Mouse (Mus musculus): ENCODE measurements around the gene Spo11. TPM values are rescaled to one million over a fixed set of nuclear protein-coding genes. Genes with fewer than 3 reads are reported as not detected.

Spo11 gene
- polyA plus RNA-seq, 1 experiment from 2014 or later = 0.43 TPM

DNA sequence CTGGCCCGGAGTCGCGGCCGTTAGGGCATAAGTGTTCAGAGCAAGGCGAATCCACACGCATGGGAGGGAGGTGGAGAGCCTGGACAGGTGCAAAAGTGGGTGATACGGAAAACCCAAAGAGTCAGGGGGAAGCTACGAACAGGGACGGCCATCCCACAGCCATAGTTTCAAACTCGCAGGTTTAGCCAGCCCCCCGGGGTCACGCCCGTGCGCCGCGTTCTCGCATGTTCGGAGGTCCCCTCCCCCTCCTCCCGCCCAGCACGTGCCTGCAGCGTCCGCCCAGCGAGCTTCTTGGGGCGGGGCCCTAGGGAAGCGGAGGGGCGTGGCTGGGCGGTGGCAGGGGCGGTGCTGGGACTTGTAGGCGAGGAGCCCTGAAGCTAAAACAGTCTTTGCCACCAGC is 42.3 kb downstream of the Spo11 start:
- ATAC-seq (ENCODE audit: low read depth) = peak; percentile 64
- no peaks in the 10 kb centered on the region for H3K9me3 ChIP-seq
- H3K36me3 ChIP-seq = peaks cover 20% of the 10 kb centered on the region
- peaks cover 42% of the 10 kb centered on the region for H3K27me3 ChIP-seq
- H3K9ac ChIP-seq = peak overlapping the region; percentile 61
- peaks cover 45% of the 10 kb centered on the region for H3K4me1 ChIP-seq (replicated peaks)
- no peak overlapping the region for H3K27ac ChIP-seq (replicated peaks)
- H3K4me2 ChIP-seq = peak overlapping the region; percentile 64
- H3K4me3 ChIP-seq = peak overlapping the region; percentile 33
- WGBS = 0% methylated on average over 28 of the region's 29 CpGs

DNA sequence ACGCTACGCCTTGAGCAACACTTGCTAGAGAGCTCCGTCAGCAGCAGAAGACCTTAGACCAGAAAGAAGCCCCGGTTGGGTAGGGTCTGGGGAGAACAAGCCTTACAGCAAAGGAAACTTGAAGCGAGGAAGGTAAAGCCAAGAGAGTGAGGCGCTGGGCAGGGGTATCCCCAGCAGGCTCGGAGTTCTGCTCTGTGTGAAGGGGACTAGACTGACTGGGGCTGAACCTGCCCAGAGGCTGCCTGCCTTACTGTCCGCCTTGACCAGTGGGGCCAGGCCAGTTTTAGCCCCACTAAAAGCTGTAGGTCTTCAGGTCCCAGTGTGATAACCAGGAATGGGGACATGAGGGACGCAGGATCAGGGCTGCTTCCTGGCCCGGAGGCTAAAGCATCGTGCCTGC is 42.9 kb downstream of the Spo11 start, which contains the start of gene Rbm38:
Rbm38 (plus strand) TSS at position 69 of the 400 bp plus-strand sequence.
- Histone ChIP-seq H3K4me2 (peak within 1 kb of the TSS; percentile 94), H3K9ac (peak within 1 kb of the TSS; percentile 61)
- 30% methylated on average over 11 of the region's 11 CpGs for WGBS

GRCm38 (mm10) chr2:173021633-173022055 is 44.1 kb downstream of the Spo11 start:
- Histone ChIP-seq H3K9me3 (no peaks in the 10 kb centered on the region), H3K4me3 (peak overlapping the region; percentile 84), H3K9ac (peak overlapping the region; percentile 84), H3K36me3 (peaks cover 6% of the 10 kb centered on the region; the same call in 1 of the 2 replicates), H3K4me1 (replicated peaks) (peaks cover 64% of the 10 kb centered on the region), H3K27me3 (peaks cover 42% of the 10 kb centered on the region), H3K27ac (replicated peaks) (peak overlapping the region; percentile 74), H3K4me2 (peak overlapping the region; percentile 94)
- peak; percentile 78 for ATAC-seq (ENCODE audit: low read depth)
- WGBS = 1% methylated on average over 50 of the region's 54 CpGs

More for the DNA sequence above, 42.9 kb downstream of the Spo11 start, which contains the start of gene Rbm38:
- peak within 1 kb of the TSS; percentile 84 for H3K4me3 ChIP-seq
- H3K4me1 ChIP-seq (replicated peaks) = peaks cover 52% of the 10 kb centered on the region
- peaks cover 14% of the 10 kb centered on the region for H3K36me3 ChIP-seq
- ATAC-seq (ENCODE audit: low read depth) = no peak
- peaks cover 42% of the 10 kb centered on the region for H3K27me3 ChIP-seq
- no peaks in the 10 kb centered on the region for H3K9me3 ChIP-seq
- no peak within 1 kb of the TSS for H3K27ac ChIP-seq (replicated peaks)

GRCm38 (mm10) chr2:173022056-173022681 is 44.7 kb downstream of the Spo11 start:
- Histone ChIP-seq H3K9me3 (no peaks in the 10 kb centered on the region), H3K27me3 (peaks cover 36% of the 10 kb centered on the region), H3K9ac (peak overlapping the region; percentile 84), H3K27ac (replicated peaks) (peak overlapping the region; percentile 74), H3K36me3 (peaks cover 4% of the 10 kb centered on the region; the same call in 1 of the 2 replicates), H3K4me3 (peak overlapping the region; percentile 84), H3K4me2 (peak overlapping the region; percentile 94), H3K4me1 (replicated peaks) (peaks cover 69% of the 10 kb centered on the region)
- WGBS = under 1% methylated on average over 51 of the region's 51 CpGs
- ATAC-seq (ENCODE audit: low read depth) = peak; percentile 45

GRCm38 (mm10) chr2:173022813-173023212 is 45.3 kb downstream of the Spo11 start:
- peak overlapping the region; percentile 84 for H3K4me3 ChIP-seq
- WGBS = 21% methylated on average over 10 of the region's 10 CpGs

GRCm38 (mm10) chr2:173023371-173023851 is 45.9 kb downstream of the Spo11 start:
- peak overlapping the region; percentile 84 for H3K4me3 ChIP-seq
- no peak overlapping the region for H3K27ac ChIP-seq (replicated peaks)
- no peak for ATAC-seq (ENCODE audit: low read depth)

More at GRCm38 (mm10) chr2:173022813-173023212, 45.3 kb downstream of the Spo11 start:
- H3K36me3 ChIP-seq = peaks cover 6% of the 10 kb centered on the region
- H3K9ac ChIP-seq = peak overlapping the region; percentile 84
- peaks cover 75% of the 10 kb centered on the region for H3K4me1 ChIP-seq (replicated peaks)
- no peaks in the 10 kb centered on the region for H3K9me3 ChIP-seq
- peak overlapping the region; percentile 94 for H3K4me2 ChIP-seq
- no peak overlapping the region for H3K27ac ChIP-seq (replicated peaks)
- no peak for ATAC-seq (ENCODE audit: low read depth)
- H3K27me3 ChIP-seq = peaks cover 31% of the 10 kb centered on the region

GRCm38 (mm10) chr2:173023966-173024365 is 46.5 kb downstream of the Spo11 start:
- peaks cover 77% of the 10 kb centered on the region for H3K4me1 ChIP-seq (replicated peaks)
- no peak overlapping the region for H3K27ac ChIP-seq (replicated peaks)
- peaks cover 20% of the 10 kb centered on the region for H3K27me3 ChIP-seq
- H3K36me3 ChIP-seq = peaks cover 15% of the 10 kb centered on the region
- ATAC-seq (ENCODE audit: low read depth) = no peak
- 77% methylated on average over 4 of the region's 4 CpGs for WGBS
- H3K9me3 ChIP-seq = no peaks in the 10 kb centered on the region
- H3K4me3 ChIP-seq = peak overlapping the region; percentile 84
- H3K9ac ChIP-seq = 0 out of 2 replicates have a peak overlapping the region, but pooled peaks have one; percentile 38
- peak overlapping the region; percentile 94 for H3K4me2 ChIP-seq

More at GRCm38 (mm10) chr2:173023371-173023851, 45.9 kb downstream of the Spo11 start:
- Histone ChIP-seq H3K9ac (peak overlapping the region; percentile 84), H3K27me3 (peaks cover 25% of the 10 kb centered on the region), H3K4me2 (peak overlapping the region; percentile 94), H3K36me3 (peaks cover 11% of the 10 kb centered on the region), H3K4me1 (replicated peaks) (peaks cover 81% of the 10 kb centered on the region), H3K9me3 (no peaks in the 10 kb centered on the region)
- 88% methylated on average over 7 of the region's 7 CpGs for WGBS

- Histone ChIP-seq H3K9ac (peak overlapping the region; percentile 38; the same call in 1 of the 2 replicates), H3K9me3 (no peaks in the 10 kb centered on the region), H3K36me3 (peaks cover 20% of the 10 kb centered on the region), H3K4me1 (replicated peaks) (peaks cover 74% of the 10 kb centered on the region), H3K27ac (replicated peaks) (no peak overlapping the region), H3K27me3 (peaks cover 15% of the 10 kb centered on the region), H3K4me3 (0 out of 2 replicates have a peak overlapping the region, but pooled peaks have one; percentile 84), H3K4me2 (peak overlapping the region; percentile 94)
- 72% methylated on average over 8 of the region's 8 CpGs for WGBS
- ATAC-seq (ENCODE audit: low read depth) = no peak
Measured at GRCm38 (mm10) chr2:173024392-173024791, 46.9 kb downstream of the Spo11 start.

GRCm38 (mm10) chr2:173024938-173025337 is 47.4 kb downstream of the Spo11 start:
- Histone ChIP-seq H3K9ac (peak overlapping the region; percentile 9; the same call in 1 of the 2 replicates), H3K27ac (replicated peaks) (peak overlapping the region; percentile 28; the same call in 1 of the 2 replicates), H3K4me2 (peak overlapping the region; percentile 94; the same call in 1 of the 2 replicates), H3K9me3 (no peaks in the 10 kb centered on the region), H3K36me3 (peaks cover 25% of the 10 kb centered on the region), H3K4me3 (0 out of 2 replicates have a peak overlapping the region, but pooled peaks have one; percentile 10), H3K27me3 (peaks cover 11% of the 10 kb centered on the region), H3K4me1 (replicated peaks) (peaks cover 69% of the 10 kb centered on the region)
- WGBS = 20% methylated on average over 4 of the region's 4 CpGs
- no peak for ATAC-seq (ENCODE audit: low read depth)

GRCm38 (mm10) chr2:173026286-173026685 is 48.8 kb downstream of the Spo11 start:
- no peaks in the 10 kb centered on the region for H3K9me3 ChIP-seq
- no peak overlapping the region for H3K9ac ChIP-seq
- H3K36me3 ChIP-seq = peaks cover 38% of the 10 kb centered on the region
- peaks cover 62% of the 10 kb centered on the region for H3K4me1 ChIP-seq (replicated peaks)
- H3K27ac ChIP-seq (replicated peaks) = no peak overlapping the region
- ATAC-seq (ENCODE audit: low read depth) = no peak
- H3K4me2 ChIP-seq = no peak overlapping the region
- 88% methylated on average over 5 of the region's 5 CpGs for WGBS
- no peak overlapping the region for H3K4me3 ChIP-seq
- H3K27me3 ChIP-seq = peaks cover 1% of the 10 kb centered on the region

DNA sequence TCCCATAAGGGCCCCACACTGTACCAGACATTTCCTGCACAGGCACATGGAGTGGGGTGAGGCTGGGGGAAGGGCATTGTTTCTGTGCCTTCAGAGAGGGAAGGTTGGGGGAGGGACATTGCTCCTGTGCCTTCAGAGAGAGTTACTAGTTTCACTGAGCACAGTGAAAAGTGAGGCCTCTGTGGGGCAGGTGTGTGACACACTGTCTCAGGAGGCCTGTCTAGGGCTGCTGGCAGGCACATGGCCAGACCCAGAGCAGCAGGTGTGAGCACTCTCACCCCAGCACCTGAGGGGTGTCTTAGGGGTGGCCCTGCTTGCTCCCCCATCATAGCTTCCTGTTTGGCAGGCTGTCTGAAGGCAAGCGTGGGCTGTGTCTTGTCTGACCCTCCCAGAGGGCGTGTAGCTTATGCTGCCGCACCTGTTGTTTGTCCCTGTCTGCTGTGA is 49.2 kb downstream of the Spo11 start:
- WGBS = 76% methylated on average over 3 of the region's 3 CpGs
- Histone ChIP-seq H3K9ac (no peak overlapping the region), H3K4me1 (replicated peaks) (peaks cover 62% of the 10 kb centered on the region)

DNA sequence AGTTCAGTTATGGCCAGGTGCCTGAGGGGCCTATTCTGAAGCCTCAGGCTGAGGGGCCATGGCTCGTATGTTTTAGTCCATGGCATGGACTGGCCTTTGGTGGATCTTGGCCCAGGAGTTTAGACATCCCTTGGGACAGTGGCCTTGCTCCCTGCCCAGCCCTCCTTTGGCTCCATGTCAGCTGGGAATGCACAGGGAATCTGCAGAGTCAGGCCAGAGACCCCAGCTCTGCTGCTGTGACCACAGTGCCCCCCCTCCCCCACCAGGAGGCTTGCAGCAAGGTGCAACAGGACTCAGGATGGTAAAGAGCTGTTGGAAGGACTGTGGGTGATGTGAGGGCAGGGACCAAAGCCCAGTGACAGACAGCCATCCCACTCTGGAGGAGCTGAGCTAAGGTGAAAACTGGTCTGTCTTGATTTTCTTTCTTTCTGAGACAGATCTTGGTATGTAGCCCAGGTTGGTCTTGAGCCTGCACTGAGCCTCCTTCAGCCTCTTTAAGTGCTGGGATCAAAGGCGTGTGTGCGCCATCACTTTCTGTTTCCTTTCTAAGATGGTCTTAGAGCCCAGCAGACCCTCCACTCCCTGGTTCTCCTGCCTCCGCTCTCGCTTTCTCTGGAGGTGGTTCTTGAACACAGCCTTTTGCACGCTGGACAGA is 49.8 kb downstream of the Spo11 start:
- no peak overlapping the region for H3K27ac ChIP-seq (replicated peaks)
- 91% methylated on average over 6 of the region's 6 CpGs for WGBS
- ATAC-seq (ENCODE audit: low read depth) = no peak
- H3K4me3 ChIP-seq = no peak overlapping the region
- H3K9ac ChIP-seq = no peak overlapping the region
- H3K4me1 ChIP-seq (replicated peaks) = peaks cover 62% of the 10 kb centered on the region
- no peak overlapping the region for H3K4me2 ChIP-seq
- H3K36me3 ChIP-seq = peaks cover 48% of the 10 kb centered on the region
- H3K9me3 ChIP-seq = no peaks in the 10 kb centered on the region
- no peaks in the 10 kb centered on the region for H3K27me3 ChIP-seq

More for the DNA sequence above, 49.2 kb downstream of the Spo11 start:
- peaks cover 42% of the 10 kb centered on the region for H3K36me3 ChIP-seq
- H3K27me3 ChIP-seq = no peaks in the 10 kb centered on the region
- no peaks in the 10 kb centered on the region for H3K9me3 ChIP-seq
- H3K4me3 ChIP-seq = no peak overlapping the region
- no peak overlapping the region for H3K27ac ChIP-seq (replicated peaks)
- no peak for ATAC-seq (ENCODE audit: low read depth)
- H3K4me2 ChIP-seq = no peak overlapping the region
